Mouse (Mus musculus) urinary bladder, postnatal 14 days (tissue): Measurements from ENCODE around the gene Rhobtb3.
A peak's percentile ranks its signal among the peaks of the same experiment; 100 is the strongest.
"Not testable (repeated sequence)": the region's sequence is repeated elsewhere in the genome, so short reads cannot be mapped to it uniquely, and the experiment has no call there.

Experiments
- DNase-seq: peaks from one replicate; pipeline ENCODE4 v3.0.0; 2021; ENCODE audit warnings: low spot score

The Rhobtb3 gene

DNA sequence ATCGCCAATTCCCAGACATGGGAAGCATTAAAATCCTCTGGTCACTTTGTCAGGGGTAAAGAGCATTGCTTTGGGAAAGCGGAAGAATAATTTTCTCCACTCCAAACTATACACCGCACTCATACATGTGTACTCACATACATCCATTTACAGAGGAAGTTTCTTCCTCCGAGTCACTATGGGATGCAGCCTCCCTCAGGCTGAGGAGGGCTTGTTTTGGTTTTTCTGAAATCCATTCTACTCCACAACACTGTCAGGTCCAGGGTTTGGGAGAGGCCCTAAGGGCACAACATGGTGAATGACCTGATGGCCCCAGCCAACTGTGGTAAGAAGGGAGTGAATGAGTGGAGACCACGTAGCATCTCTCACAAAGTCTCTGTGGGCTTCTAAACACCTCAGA is 14.7 kb downstream of the Rhobtb3 start:
- DNase-seq = not testable (repeated sequence)

DNA sequence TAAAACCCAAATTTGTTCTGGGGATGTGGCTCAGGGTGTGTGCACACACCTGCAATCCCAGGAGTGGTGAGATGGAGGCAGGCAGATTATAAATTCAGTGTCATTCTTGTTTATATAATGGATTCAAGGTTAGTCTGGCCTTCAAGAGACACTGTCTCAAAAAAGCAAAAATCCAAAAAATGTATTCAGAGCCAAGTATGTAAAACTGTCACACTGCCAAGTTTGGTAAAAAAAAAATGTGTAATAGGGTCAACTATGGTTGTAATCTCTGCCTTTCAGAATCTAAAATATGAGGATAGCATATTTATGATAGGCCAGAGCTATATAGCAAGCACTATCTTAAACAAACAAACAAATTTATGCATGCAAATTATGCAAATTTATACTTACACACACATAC is 15.8 kb downstream of the Rhobtb3 start:
- no peak for DNase-seq

DNA sequence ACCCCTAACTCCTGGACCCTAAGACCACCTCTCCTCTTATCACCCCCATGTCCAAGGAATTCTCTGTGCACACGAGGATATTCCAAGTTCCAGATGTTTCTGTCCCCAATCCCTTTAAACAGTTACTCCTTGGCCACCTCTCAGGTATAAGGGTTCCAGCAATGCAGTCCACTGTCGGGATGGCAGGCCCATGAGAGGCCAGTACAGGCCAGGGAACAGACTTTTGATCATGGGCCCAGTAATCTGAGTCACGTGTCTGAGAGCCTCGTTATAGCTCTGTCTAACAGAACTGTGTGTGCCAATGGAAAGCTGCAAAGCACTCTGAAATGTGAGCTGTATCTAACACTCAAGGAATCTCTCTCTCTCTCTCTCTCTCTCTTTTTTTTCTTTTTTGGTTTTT is 29.6 kb downstream of the Rhobtb3 start:
- no peak for DNase-seq

DNA sequence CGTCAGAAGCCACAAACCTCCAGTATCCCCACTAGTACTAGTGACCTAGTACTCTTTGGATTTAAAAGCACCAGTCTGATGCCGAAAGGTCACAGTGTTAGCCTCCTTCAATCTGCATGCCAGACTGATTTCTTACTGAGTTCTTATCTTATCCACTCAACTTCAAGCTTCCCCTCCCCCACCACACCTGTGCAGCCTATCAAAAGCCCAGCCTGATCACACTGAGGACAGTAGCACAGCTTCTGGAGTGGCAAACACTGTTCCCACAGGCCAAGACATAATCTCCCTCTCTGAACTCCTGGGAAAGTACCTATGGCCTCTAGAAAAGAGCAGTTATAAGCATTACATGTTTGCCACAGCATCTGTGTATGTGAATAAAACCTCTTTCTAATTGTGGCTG is 35.5 kb downstream of the Rhobtb3 start:
- no peak for DNase-seq

DNA sequence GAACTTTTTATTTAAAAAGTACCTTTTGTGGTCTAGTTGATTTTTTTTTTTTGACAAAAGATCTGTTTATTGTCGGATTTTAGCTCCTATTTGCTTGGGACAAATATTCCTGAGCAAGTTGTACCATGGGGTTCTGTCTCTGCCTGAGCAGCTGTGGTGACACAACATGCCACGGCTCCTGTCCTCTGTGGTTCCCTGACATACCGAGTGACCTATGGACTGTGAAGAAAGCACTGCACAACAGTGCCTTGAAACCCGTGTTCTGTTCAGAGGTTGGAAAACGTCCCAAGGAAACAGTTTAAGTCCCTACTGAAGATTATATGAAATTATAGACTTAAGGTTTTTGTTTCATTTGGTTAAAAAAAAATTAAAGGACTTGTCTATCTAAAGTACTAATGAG is 36.6 kb downstream of the Rhobtb3 start:
- DNase-seq = no peak

DNA sequence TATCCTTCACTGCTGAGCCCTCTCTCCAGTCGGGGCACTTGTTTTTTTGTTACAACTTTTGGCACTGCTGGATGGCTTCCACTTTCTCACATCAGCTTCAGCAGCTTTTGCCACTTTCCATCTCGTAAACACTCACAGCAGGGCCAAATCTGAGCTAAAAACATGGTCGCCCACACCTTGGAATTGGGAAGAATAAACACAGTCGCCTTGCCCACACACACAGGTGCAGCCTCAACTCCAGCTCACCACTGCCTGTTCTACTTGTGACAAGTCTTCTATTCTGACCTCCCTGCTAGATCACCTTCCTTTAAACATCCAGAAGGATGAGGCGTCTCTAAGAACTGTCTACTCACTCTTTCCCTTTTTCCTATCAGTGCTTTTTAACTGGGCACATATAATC is 39.1 kb downstream of the Rhobtb3 start:
- DNase-seq = no peak

DNA sequence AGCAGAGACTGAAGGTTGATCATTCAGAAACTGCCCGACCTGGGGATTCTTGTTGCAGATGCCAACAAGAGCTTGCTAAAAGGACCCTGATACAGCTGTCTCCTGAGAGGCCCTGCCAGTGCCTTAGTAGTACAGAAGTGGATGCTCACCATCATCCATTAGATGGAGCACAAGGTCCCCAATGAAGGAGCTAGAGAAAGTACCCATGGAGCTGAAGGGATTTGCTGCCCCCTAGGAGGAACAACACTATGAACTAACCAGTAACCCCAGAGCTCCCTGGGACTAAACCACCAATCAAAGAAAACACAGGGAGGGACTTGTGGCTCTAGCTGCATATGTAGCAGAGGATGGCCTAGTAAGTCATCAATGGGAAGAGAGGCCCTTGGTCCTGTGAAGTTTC is 42.8 kb downstream of the Rhobtb3 start:
- not testable (repeated sequence) for DNase-seq

DNA sequence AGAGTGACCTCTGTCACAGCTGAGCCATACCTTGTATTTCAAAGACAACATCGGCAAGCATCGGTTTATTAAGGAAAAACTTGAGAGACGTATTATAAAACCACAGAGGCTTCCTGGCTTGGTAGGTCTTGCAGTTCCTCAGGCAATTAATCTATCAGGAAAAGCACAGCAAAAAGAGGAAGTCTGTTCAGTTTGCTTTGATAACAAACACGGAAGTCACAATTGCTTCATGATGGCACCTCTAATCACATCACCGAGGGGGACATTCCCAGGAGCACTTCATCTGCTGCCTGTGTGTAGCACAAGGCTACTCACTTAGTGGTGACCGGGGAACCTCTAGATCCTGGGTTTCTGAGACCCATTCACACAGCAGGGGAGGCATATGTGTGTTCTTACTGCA is 50.8 kb downstream of the Rhobtb3 start:
- no peak for DNase-seq

DNA sequence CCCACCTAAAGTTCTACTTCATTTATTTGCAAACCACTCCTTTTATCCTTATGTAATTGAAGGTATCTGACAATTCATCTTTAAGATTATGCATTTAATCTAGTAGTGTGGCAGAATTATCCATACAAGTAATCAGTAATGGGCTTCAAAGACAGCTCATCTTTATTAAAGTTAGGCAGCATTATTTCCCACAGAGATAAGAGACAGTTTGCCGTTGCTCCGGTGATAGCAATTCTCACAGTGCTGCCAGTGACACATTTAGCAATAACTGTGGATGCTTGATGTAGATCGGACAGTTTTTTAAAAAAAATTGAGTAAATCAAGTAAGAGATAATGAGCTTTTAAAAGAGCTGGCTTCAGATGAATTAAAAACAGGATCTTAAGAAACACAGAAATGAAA is 51.4 kb downstream of the Rhobtb3 start:
- no peak for DNase-seq

DNA sequence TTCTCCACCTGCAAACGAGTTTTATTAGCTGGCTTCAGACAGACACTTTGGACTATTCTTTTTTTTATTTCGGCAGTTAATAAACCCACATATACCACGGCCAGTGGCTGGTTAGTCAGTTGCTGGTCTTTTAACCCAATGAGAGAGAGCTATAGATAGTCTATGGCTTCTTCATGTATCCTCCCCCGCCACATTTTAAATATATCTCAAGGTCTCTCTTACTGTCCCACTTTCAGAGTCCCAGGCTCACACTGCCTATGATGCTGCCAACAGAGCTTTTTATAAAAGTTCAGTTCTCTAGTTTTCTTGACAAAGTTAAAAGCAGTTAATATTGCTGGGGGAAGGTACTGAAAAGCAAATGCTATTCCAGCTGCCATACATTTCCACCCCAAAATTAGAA is 51.9 kb downstream of the Rhobtb3 start:
- no peak for DNase-seq

DNA sequence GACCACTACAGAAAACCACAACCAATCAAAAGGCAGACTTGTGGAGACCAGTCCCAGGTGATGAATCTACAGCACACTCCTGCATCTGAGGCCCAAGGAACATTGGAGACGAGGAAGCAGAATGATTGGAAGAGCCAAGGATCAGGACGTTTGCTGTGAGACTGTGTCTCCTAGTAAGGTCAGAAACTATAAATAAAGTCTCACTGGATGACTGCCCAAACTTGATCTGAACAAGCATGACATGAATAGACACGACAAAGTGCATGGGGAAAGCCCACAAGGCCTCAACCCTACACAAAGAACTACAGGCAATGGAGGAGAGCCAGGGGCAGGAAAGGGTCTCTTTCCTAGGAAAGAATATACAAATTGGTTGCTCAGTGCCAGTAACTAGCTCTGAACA is 59.9 kb downstream of the Rhobtb3 start:
- no peak for DNase-seq

DNA sequence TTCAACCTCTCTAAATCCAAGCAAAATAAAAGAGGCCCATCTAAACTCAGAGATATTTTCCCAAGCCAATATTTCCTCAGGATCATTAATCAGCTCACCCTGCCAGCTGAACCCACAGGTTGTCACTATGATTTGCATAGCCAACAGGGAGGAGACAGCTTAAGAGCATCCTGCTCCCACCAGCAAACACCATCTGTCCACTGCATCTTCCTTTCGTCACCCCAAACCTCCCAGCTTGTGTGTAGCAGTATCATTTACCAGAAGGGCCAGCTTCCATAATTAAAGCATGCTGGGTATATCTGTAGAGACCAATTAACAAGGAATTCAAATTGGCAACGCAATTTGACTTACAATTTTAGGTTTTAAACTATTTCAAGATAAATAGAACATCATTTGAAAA is 63.2 kb downstream of the Rhobtb3 start:
- no peak for DNase-seq

DNA sequence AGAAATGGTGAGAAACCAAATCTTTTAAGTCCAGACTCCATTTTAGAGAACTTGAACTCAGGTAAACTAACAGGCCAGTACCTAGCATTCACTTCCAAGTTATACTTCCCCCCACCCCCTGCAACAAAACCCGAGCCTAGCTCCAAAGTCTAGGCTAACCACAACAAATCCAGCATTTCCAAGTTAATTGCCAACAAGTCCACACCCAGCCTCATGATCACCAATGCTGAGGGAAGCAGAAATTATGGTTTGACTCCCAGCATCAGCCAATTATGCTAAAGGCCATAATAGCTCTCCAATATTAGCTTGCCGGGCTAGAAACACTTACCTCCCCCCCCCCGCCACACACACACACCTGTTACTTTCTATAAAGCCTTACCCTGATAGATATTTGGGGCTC is 64.0 kb downstream of the Rhobtb3 start:
- no peak for DNase-seq

DNA sequence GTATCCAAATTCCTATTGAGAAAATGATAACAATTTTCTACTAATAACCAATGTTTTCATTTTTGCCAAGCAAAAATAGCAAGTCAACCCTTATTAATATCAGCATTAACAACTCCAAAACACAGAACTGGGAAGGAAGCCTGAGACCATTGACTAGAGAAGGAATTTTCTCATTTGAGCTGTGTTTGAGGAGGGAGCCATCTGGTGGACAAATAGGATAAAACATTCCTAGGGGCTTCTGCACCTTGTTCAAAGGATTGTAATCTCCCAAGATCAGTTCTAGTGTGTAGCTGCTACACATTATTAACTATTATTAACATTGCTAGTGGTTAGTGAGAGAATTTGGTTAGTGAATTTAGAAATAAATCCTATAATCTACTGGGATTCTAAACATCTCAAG is 65.8 kb downstream of the Rhobtb3 start:
- DNase-seq = peak; percentile 20

DNA sequence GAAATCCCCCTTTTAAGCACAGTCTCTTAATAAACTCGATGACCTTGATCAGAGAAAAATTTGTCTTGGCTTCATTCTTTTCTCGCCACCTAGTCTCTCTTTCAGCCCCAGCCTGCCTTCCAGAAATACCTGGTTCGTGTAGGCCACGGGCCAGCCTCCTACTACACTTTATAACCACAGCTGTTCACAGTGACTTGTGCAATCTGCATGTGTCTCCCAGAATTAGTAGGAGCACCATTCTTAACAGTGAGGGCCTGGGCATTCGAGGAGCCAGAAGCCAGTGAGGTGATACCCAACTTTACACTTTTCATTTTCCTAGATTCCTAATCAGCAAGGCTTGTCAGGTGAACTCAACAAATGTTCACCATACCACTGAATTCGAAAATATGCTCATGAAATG is 67.1 kb downstream of the Rhobtb3 start:
- DNase-seq = no peak

DNA sequence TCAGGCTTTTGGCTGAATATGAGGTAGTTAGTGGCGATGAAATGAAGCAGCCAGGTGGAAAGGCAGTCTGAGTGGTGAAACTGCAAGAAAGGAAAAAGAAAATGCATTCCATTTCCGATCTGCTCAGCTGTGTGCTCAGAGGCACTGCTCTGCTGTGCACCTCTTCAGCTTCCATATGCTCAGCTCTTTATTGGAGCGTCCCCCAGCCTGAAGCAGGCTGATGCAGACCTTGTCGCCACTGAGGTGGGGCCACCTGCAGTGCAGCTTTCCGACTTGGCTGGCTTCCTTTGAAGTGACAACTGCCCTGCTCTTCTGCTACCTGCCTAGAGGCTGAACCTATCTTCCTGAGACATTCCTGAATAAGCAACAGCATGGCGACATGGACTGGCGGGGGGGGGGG is 67.5 kb downstream of the Rhobtb3 start:
- not testable (repeated sequence) for DNase-seq

DNA sequence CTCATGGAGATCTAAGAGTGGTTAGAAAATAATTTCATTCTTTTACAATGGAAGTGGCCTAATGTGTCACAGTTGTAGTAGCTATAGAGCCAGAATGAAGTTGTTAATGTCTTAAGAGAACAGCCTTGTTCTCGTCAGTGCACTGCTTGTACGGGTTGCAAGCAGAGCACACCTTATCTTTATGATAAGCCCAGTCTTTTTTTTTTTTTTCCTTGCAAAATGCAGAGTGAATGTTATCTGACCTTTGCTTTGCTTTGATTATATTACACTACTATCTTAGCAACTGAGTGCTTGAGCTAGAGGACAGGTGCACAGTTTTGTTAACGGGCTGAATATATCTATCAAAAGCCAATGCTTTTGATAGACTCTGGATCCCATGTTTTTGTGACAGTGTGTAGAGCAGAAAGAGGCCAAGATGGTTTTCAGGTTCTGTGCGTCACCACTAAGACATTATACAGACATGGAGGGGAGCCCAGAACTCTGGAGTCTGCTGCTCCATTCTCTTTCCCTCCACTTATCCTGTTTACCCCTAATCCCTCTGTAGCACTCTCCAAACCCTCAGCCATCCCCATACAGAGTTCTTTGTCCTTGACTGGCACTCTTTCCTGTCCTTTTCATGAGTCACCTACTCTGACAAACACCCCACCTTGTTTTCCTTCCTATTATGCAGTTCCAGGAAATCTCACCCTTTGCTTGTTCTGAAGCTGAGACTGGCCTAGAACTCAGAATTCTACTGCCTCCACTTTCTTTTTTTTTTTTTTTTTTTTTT is 68.9 kb downstream of the Rhobtb3 start:
- no peak for DNase-seq

DNA sequence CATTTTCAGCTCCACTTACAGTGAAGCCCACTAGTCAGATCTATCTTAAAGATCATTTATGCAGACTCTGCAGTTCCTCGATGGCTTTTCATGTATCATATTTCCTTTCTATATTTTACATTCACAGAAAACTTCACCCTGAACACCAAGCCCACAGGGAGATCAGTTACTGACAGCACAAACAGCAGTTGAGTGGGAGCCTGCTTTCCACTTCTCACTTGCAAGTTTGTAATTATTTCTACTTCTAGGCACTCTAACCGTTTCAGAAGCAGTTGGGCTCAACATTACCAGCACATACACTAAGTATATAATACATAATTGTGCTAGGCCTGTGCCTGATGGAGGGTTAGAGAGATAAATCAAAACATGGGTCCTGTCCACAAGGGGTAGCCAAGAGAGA is 75.8 kb downstream of the Rhobtb3 start:
- no peak for DNase-seq

DNA sequence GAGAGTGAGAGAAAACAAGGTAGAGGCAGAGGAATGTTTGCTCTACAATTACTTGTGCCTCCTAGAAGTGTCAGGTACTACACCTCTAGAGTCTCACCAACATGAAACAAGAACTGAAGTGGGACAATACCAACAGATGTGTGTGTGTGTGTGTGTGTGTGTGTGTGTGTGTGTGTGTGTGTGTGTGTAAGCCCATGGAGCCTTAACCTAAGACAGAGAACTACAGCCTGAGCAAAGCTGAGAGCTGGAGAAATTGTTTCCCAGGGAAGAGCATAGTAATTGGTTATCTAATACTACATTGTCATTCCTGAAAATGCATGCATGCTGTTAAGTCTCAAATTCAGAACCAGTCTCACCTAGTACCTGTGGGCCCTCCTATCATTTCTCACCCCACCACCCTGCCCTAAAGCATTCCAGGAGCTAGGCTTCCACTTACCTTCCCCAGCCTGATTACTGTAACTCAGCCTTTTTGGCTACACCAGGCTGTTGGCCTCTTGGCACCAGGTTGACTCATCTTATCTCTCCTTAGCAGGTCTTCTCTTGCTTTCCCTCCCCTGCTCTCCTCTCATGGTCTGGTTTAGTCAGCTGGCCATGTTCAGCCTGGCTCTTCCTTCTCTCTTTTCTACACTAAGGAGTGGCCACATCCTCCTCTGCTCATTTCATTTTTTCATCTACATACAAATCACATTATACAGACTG is 78.1 kb downstream of the Rhobtb3 start:
- DNase-seq = no peak

DNA sequence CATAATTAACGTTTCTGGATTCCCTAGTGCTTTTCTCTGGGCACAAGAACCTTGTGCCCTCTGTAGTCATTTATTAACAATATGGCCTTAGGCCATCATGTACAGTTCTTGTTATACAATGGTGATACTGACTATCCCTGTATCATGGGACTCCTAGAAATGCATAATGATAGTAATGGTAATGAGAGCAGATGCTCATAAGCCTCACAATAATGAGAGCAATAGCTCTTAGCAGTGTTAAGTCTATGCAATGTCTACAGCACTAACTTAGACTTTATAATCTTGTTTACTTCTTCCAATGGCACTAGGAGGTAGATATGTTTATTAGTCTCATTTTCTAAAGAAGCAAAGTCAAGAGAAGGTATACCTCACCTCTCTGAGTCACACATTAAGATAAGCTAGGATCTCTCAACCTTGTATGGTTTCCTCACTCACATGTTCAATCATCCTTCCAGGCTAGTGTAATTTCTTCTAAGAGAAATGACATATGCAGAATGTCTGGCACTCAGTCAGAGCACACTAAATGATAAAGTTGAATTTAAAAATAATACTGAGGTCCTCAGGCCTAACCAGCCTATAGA is 84.4 kb downstream of the Rhobtb3 start:
- DNase-seq = no peak

DNA sequence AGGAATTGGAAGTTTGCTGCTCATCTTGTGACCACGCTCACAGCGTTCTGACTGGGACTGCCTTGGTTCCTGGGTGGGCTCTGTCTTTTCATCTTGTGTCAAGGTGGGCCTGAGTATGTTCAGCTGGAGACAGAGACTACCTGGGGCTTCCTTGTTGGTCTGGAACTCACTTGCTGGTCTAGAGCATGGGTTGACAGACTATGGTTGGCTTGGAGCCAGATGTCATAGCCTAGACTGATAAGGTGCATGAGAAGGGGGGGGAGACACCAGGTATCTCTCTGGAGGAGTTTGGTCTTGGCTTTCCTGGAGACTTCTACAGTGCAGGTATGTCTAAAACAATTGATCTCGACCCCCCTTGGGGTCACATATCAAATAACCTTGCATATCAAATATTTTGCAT is 90.6 kb downstream of the Rhobtb3 start:
- DNase-seq = no peak

DNA sequence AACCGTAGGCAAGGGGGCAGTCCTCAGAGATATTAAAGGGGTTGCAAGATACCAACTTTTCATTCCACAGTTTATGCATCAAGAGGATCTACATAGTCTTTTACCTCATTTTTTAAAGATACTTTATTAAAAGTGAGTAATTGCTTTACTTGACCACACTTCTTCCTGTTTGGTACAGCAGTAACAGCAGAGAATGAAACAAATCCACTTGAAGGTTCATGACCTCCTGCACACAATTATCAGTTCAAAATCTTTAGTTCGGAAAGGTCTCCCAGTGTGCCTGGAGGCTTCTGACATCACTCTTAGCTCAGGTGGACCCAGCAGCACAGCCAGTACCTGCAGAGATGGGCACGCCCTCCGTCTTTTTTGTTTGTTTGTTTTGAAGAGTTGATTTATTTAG is 91.7 kb downstream of the Rhobtb3 start:
- no peak for DNase-seq

DNA sequence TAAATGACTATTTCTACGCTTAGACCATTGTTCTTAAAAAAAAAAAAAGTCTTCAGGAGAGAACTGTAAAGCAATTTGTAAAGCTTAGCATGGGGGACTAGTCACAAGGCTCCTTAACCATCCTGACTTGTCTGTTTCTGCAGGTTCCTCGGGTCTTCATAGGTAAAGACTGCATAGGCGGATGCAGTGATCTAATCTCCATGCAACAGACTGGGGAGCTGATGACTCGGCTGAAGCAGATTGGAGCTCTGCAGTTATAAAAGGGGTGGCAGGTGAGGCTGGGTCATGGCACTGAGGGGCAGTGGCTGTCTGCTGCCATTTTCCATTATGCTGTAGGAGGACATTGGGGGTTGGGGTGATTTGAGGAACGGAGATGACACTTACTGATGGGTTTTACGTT is 96.7 kb downstream of the Rhobtb3 start:
- no peak for DNase-seq
